Mouse (Mus musculus): ENCODE measurements around the gene Mad2l1bp. TPM values are rescaled to one million over a fixed set of nuclear protein-coding genes. Genes with fewer than 3 reads are reported as not detected.

The Mad2l1bp gene
- polyA plus RNA-seq, 1 experiment from 2014 or later = 8.1 TPM

DNA sequence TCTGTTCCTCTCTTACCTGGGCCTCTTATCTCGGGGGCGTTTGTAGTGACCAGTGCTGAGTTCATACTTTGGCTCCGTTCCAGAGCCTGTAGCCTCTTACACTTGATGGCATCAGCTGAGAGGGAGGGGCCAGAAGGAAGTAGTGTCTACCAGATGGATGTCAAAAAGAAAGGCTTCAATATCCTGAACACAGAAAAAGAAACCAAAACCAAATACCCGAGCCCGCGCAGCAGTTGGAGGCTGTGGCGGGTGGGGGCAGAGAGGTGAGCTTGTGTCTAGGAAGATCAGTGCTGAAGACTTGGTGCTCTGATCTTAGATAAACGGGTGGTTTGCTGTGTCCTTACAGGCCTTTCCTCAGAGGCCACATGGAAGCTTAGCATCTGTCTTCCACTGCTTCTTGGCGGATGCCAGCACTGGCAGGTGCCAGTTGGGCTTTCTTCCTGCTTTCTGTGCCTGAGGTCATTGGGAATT, 9.6 kb upstream of the Mad2l1bp start:
- peak overlapping the region; percentile 98 for H3K4me3 ChIP-seq (ENCODE audit: inconsistent target)
- peaks cover 37% of the 10 kb centered on the region for H3K36me3 ChIP-seq (ENCODE audit: inconsistent target)
- peaks cover 36% of the 10 kb centered on the region for H3K79me2 ChIP-seq (ENCODE audit: inconsistent target)
- peak overlapping the region; percentile 80 for H3K27ac ChIP-seq
- 5% methylated on average over 9 of the region's 9 CpGs for WGBS (ENCODE audit: missing documents)

DNA sequence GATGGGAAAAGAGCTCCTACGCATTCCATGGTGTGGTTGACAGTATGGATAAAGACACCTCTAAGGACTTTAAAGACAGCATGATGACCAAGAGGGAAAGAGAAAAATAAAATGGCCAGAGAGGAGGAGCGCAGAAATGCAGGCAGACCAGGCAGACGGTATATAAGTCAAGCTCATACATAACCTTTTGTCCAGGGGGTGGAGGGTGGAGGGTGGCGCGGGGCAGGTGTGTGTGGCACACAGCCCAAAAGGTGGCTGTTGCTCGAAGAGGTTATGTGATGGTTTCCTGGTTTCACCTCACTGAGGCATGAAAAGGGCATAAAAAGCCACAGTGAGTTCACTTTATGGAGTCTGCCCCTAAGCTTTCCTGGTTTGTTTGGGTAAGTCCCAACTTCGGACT, 9.2 kb upstream of the Mad2l1bp start:
- peaks cover 36% of the 10 kb centered on the region for H3K79me2 ChIP-seq (ENCODE audit: inconsistent target)
- peaks cover 33% of the 10 kb centered on the region for H3K36me3 ChIP-seq (ENCODE audit: inconsistent target)
- peak overlapping the region; percentile 80 for H3K27ac ChIP-seq
- WGBS (ENCODE audit: missing documents) = 58% methylated on average over 7 of the region's 7 CpGs
- H3K4me3 ChIP-seq (ENCODE audit: inconsistent target) = peak overlapping the region; percentile 98

DNA sequence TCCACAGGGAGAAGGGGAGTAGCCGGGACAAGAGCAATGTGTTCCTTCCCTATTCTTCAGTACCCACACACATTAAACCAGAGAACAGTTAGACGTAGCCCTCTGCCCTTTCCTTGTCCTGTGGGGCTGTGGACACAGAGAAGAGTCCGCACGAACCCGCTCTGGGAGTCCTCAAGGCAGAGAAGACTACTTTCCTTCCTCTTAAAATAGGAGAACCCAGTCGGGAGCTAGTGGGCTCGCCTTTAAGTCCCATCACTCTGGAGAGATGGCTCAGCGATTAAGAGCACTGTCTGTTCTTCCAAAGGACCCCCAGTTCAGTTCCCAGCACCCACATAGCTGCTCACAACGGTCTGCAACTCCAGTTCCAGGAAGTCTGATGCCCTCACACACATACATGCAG, 8.4 kb upstream of the Mad2l1bp start:
- Histone ChIP-seq H3K27ac (peak overlapping the region; percentile 80), H3K36me3 (ENCODE audit: inconsistent target) (peaks cover 24% of the 10 kb centered on the region), H3K4me3 (ENCODE audit: inconsistent target) (peak overlapping the region; percentile 98), H3K79me2 (ENCODE audit: inconsistent target) (peaks cover 36% of the 10 kb centered on the region)
- WGBS (ENCODE audit: missing documents) = 42% methylated on average over 9 of the region's 9 CpGs

DNA sequence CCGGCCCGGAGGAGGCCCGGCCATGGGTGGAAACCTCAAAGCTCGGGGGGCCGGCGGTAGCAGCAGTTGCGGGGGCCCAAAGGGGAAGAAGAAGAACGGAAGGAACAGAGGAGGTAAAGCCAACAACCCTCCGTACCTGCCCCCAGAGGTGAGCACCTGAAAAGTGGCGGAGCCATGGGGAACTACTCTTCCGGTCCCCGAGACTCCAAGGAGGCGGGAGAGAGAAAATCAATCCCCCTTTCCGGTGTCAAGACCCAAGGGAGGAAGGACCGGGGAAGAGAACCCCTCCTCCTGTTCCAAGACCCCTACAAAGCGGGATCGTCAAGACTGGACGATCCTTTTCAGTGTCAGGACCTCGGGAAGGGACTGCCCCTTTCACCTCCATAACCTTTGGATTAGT, 7.8 kb upstream of the Mad2l1bp start:
- peaks cover 19% of the 10 kb centered on the region for H3K36me3 ChIP-seq (ENCODE audit: inconsistent target)
- under 1% methylated on average over 17 of the region's 19 CpGs for WGBS (ENCODE audit: missing documents)
- peaks cover 36% of the 10 kb centered on the region for H3K79me2 ChIP-seq (ENCODE audit: inconsistent target)
- H3K27ac ChIP-seq = peak overlapping the region; percentile 80
- peak overlapping the region; percentile 98 for H3K4me3 ChIP-seq (ENCODE audit: inconsistent target)

- WGBS (ENCODE audit: missing documents) = under 1% methylated on average over 23 of the region's 23 CpGs
- H3K79me2 ChIP-seq (ENCODE audit: inconsistent target) = peaks cover 36% of the 10 kb centered on the region
These were observed 7.3 kb upstream of the Mad2l1bp start, which contains the start of gene Gtpbp2 for GRCm38 (mm10) chr17:46160686-46161085. Gene Gtpbp2 (plus strand): TSS chr17:46161032.

DNA sequence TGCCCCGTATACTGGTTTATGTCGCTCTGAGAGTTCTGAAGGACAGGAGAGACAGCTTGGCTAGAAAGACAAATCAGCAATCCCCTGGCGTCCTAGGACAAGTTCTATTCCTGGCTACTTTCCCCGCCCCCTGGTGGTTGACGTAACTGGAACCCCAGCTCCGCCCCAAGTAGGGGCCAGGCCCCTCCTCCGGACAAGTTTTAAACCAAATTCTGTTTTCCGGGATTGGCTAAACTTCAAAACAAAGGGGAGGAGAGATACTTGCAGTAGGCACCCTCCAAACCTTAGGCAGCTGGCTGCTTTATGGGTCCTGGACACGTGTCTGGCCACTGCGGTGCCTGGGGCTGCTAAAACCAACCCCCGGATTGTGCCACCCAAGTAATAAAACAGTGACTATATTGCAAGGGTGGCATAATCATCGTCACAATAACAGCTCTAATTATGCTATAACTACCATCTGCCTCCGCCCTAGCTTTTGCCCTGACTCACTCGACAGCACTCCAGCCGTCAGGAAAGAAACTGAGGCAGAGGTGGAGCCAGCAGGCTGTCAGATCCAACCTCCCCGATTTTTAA, 6.8 kb upstream of the Mad2l1bp start:
- Histone ChIP-seq H3K36me3 (ENCODE audit: inconsistent target) (peaks cover 9% of the 10 kb centered on the region; the same call in 1 of the 2 replicates), H3K79me2 (ENCODE audit: inconsistent target) (peaks cover 36% of the 10 kb centered on the region), H3K27ac (peak overlapping the region; percentile 68), H3K4me3 (ENCODE audit: inconsistent target) (peak overlapping the region; percentile 51)
- under 1% methylated on average over 16 of the region's 16 CpGs for WGBS (ENCODE audit: missing documents)

More at GRCm38 (mm10) chr17:46160686-46161085, 7.3 kb upstream of the Mad2l1bp start, which contains the start of gene Gtpbp2:
- Histone ChIP-seq H3K27ac (peak within 1 kb of the TSS; percentile 80), H3K36me3 (ENCODE audit: inconsistent target) (peaks cover 14% of the 10 kb centered on the region; the same call in 1 of the 2 replicates), H3K4me3 (ENCODE audit: inconsistent target) (peak within 1 kb of the TSS; percentile 98)

- no peak overlapping the region for H3K27ac ChIP-seq
- H3K4me3 ChIP-seq (ENCODE audit: inconsistent target) = no peak overlapping the region
- 86% methylated on average over 2 of the region's 2 CpGs for WGBS (ENCODE audit: missing documents)
- no peaks in the 10 kb centered on the region; the same call in 1 of the 2 replicates for H3K36me3 ChIP-seq (ENCODE audit: inconsistent target)
- peaks cover 30% of the 10 kb centered on the region for H3K79me2 ChIP-seq (ENCODE audit: inconsistent target)
These were observed 5.9 kb upstream of the Mad2l1bp start for GRCm38 (mm10) chr17:46159236-46159635.

GRCm38 (mm10) chr17:46157131-46157530, 3.8 kb upstream of the Mad2l1bp start:
- Histone ChIP-seq H3K36me3 (ENCODE audit: inconsistent target) (no peaks in the 10 kb centered on the region), H3K79me2 (ENCODE audit: inconsistent target) (peaks cover 24% of the 10 kb centered on the region), H3K27ac (no peak overlapping the region), H3K4me3 (ENCODE audit: inconsistent target) (no peak overlapping the region)
- WGBS (ENCODE audit: missing documents) = 94% methylated on average over 8 of the region's 8 CpGs

- Histone ChIP-seq H3K79me2 (ENCODE audit: inconsistent target) (peaks cover 24% of the 10 kb centered on the region), H3K4me3 (ENCODE audit: inconsistent target) (no peak overlapping the region), H3K27ac (no peak overlapping the region), H3K36me3 (ENCODE audit: inconsistent target) (0 out of 2 replicates have a peak, but pooled peaks cover under 1% of the 10 kb centered on the region)
- WGBS (ENCODE audit: missing documents) = 76% methylated on average over 5 of the region's 5 CpGs
These were observed 3.3 kb upstream of the Mad2l1bp start for GRCm38 (mm10) chr17:46156680-46157079.

DNA sequence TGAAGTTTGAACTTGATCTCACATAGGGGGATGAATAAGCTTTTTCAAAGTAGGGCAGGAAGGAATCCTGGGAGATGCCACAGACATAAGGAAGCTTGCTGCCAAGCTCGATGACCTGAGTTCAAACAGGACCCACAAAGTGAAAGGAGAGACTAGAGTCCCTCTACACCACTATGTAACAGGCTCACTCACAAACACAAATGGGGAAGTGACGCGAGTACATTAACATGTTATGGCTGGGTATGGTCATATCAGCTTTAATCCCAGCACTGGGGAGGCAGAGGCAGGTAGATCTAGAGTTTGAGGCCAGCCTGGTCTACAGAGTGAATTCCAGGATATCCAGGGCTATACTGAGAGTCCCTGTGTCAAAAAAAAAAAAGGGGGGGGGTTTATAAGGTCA, 983 bp upstream of the Mad2l1bp start:
- H3K27ac ChIP-seq = no peak overlapping the region
- WGBS (ENCODE audit: missing documents) = 27% methylated on average over 3 of the region's 3 CpGs

GRCm38 (mm10) chr17:46143578-46144423, 9.6 kb downstream of the Mad2l1bp start, which contains the start of gene Rsph9:
Gene Rsph9 (minus strand): TSS chr17:46144216.
- Histone ChIP-seq H3K79me2 (ENCODE audit: inconsistent target) (peaks cover 11% of the 10 kb centered on the region; the same call in 1 of the 2 replicates), H3K27ac (peak within 1 kb of the TSS; percentile 31; the same call in 1 of the 2 replicates)
- WGBS (ENCODE audit: missing documents) = 17% methylated on average over 37 of the region's 37 CpGs

More for the DNA sequence above, 983 bp upstream of the Mad2l1bp start:
- no peak overlapping the region for H3K4me3 ChIP-seq (ENCODE audit: inconsistent target)
- peaks cover 29% of the 10 kb centered on the region for H3K79me2 ChIP-seq (ENCODE audit: inconsistent target)
- H3K36me3 ChIP-seq (ENCODE audit: inconsistent target) = 0 out of 2 replicates have a peak, but pooled peaks cover 10% of the 10 kb centered on the region

DNA sequence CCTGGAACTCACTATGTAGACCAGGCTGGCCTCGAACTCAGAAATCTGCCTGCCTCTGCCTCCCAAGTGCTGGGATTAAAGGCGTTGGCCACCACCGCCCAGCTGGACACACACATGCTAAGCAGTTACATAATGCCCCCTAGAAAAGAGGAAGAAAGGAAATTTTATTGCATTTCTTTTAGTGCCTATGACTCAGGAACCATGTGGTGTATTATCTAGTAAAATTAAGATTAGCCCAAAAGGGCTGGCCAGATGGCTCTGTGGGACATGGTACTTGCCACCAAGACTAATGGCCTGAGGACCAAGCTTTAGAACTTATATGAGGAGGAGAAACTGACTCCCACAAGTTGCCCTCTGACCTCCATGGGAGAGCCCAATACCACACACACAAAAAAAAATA, 13.5 kb downstream of the Mad2l1bp start:
- WGBS (ENCODE audit: missing documents) = 31% methylated on average over 3 of the region's 3 CpGs
- H3K27ac ChIP-seq = peak overlapping the region; percentile 31
- no peaks in the 10 kb centered on the region for H3K79me2 ChIP-seq (ENCODE audit: inconsistent target)
- H3K36me3 ChIP-seq (ENCODE audit: inconsistent target) = no peaks in the 10 kb centered on the region
- no peak overlapping the region for H3K4me3 ChIP-seq (ENCODE audit: inconsistent target)

More at GRCm38 (mm10) chr17:46143578-46144423, 9.6 kb downstream of the Mad2l1bp start, which contains the start of gene Rsph9:
- Histone ChIP-seq H3K36me3 (ENCODE audit: inconsistent target) (peaks cover 23% of the 10 kb centered on the region), H3K4me3 (ENCODE audit: inconsistent target) (peak within 1 kb of the TSS; percentile 21; the same call in 1 of the 2 replicates)

- no peak overlapping the region for H3K4me3 ChIP-seq (ENCODE audit: inconsistent target)
- WGBS (ENCODE audit: missing documents) = 76% methylated on average over 8 of the region's 8 CpGs
These were observed 14.7 kb downstream of the Mad2l1bp start for GRCm38 (mm10) chr17:46138563-46139236.

DNA sequence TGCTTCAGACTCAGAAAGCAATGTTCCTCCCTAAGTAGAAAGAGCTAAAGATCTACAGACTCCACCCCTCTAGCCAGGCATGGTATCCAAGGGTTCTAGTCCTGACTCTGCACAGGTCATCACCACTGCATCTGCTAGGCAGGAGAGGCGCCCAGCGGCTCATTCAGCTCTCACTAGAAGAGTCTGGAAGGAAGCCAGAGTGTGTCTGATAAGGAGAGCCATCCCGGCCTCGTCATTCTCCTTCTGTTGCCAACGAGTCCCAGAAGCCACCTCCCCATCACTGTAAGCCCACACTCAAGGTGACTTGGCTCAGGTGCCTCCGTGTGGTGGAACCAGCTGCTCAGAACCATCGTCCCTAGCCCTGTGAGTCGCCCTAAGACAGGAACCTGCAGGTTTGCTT, 20.5 kb downstream of the Mad2l1bp start:
- H3K79me2 ChIP-seq (ENCODE audit: inconsistent target) = no peaks in the 10 kb centered on the region
- H3K27ac ChIP-seq = no peak overlapping the region
- WGBS (ENCODE audit: missing documents) = 95% methylated on average over 8 of the region's 8 CpGs
- H3K36me3 ChIP-seq (ENCODE audit: inconsistent target) = peaks cover 20% of the 10 kb centered on the region; the same call in 1 of the 2 replicates
- H3K4me3 ChIP-seq (ENCODE audit: inconsistent target) = no peak overlapping the region

More at GRCm38 (mm10) chr17:46138563-46139236, 14.7 kb downstream of the Mad2l1bp start:
- no peaks in the 10 kb centered on the region for H3K36me3 ChIP-seq (ENCODE audit: inconsistent target)
- no peaks in the 10 kb centered on the region for H3K79me2 ChIP-seq (ENCODE audit: inconsistent target)
- no peak overlapping the region for H3K27ac ChIP-seq
